Mouse (Mus musculus): ENCODE measurements around the gene Gm20388. TPM values are rescaled to one million over a fixed set of nuclear protein-coding genes. Genes with fewer than 3 reads are reported as not detected.
A peak's percentile ranks its signal among the peaks of the same experiment; 100 is the strongest.

Gene Gm20388
- total and polyA plus RNA-seq, 2 experiments from 2014 or later: 17.3 TPM; not detected in 1

GRCm38 (mm10) chr8:123331301-123331700, 3420.7 kb downstream of the Gm20388 start:
- H3K9me3 ChIP-seq (replicated peaks; ENCODE audit: control insufficient read depth, low read length): no peaks in the 10 kb centered on the region
- H3K36me3 ChIP-seq (replicated peaks; ENCODE audit: control insufficient read depth, insufficient read depth, low read length): no peaks in the 10 kb centered on the region
- WGBS: 34% methylated on average over 2 of the region's 2 CpGs
- H3K27ac ChIP-seq (ENCODE audit: low read depth): no peak overlapping the region
- peaks cover 41% of the 10 kb centered on the region for H3K27me3 ChIP-seq (ENCODE audit: control insufficient read depth, insufficient read depth, low read length)
- H3K4me3 ChIP-seq (ENCODE audit: low read depth, low read length): no peak overlapping the region
- H3K9ac ChIP-seq (replicated peaks; ENCODE audit: low read depth, low read length): no peak overlapping the region
- no peaks in the 10 kb centered on the region for H3K4me1 ChIP-seq (ENCODE audit: control insufficient read depth, insufficient read depth)
- ATAC-seq (ENCODE audit: insufficient read depth, low read depth) (no peak), DNase-seq (ENCODE audit: low spot score) (no peak)
- no peak overlapping the region for H3K4me2 ChIP-seq (ENCODE audit: low read depth, low read length)
- TF ChIP-seq EP300 (IDR thresholded peaks at IDR 0.05; ENCODE audit: low read depth): no peak
- TF ChIP-seq CTCF (IDR thresholded peaks at IDR 0.05; ENCODE audit: low read depth): no peak

DNA sequence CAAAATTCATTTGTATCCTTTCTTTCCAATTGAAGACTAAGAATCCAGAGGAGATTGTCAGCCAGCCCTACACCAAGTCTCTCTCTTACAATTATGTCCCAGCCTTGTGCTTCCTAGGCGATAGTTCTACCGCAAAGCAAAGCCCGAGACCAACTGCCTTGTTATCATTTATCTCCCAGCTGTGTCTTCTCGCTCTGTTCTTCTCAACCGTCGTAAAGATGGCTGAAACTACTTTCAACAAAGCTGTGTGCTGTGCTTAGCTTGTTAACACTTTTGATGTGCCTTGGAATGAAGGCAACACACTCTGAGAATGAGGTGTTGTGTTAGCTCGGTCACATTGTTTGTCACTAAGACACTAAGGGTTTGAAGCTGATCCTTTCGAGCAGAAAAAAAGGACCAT, 3421.2 kb downstream of the Gm20388 start:
- DNase-seq (ENCODE audit: low spot score) (no peak), ATAC-seq (ENCODE audit: insufficient read depth, low read depth) (no peak)
- Histone ChIP-seq H3K9ac (replicated peaks; ENCODE audit: low read depth, low read length) (no peak overlapping the region), H3K36me3 (replicated peaks; ENCODE audit: control insufficient read depth, insufficient read depth, low read length) (no peaks in the 10 kb centered on the region), H3K27me3 (ENCODE audit: control insufficient read depth, insufficient read depth, low read length) (peaks cover 41% of the 10 kb centered on the region), H3K9me3 (replicated peaks; ENCODE audit: control insufficient read depth, low read length) (no peaks in the 10 kb centered on the region), H3K4me1 (ENCODE audit: control insufficient read depth, insufficient read depth) (no peaks in the 10 kb centered on the region), H3K27ac (ENCODE audit: low read depth) (no peak overlapping the region), H3K4me3 (ENCODE audit: low read depth, low read length) (no peak overlapping the region), H3K4me2 (ENCODE audit: low read depth, low read length) (peak overlapping the region; percentile 90; the same call in 1 of the 2 replicates)
- 21% methylated on average over 8 of the region's 8 CpGs for WGBS
- TF ChIP-seq CTCF (IDR thresholded peaks at IDR 0.05; ENCODE audit: low read depth): no peak
- TF ChIP-seq EP300 (IDR thresholded peaks at IDR 0.05; ENCODE audit: low read depth): no peak

DNA sequence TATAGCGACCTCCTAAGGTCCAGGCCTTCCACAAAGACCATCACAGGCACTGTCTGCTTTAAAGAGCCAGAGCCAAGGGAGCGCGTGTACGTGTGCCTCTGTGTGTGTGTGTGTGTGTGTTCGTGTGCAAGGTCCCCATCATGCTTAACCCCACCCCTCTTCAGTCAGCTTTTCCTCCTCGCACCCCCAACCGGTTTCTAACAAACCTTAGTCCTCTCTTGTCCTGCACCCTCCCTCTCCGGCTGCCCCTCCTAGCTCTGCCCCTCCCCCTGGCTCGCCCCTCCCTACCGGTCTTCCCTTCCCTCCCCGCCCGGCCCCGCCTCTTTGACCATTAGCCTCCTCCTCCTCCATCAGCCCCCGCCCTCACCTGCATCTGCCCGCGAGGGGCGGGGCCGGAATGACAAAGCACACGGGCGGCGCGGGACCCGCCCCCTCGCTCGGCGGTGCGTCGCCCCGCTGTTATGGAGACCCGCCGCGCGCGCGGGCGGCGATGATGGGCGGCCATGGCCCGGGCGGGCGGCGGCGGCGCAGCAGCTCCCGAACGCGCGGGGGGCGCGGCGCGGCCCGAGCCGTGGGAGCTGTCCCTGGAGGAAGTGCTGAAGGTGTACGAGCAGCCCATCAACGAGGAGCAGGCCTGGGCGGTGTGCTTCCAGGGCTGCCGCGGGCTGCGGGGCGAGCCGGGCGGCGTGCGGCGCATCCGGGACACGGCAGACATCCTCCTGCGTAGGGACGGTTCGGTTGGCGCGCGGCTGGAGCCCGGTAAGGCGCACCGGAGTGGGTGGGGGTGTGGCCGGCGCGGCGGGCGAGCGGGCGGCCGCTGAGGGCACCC, 3421.8 kb downstream of the Gm20388 start, which contains the start of gene Spire2:
Spire2 (plus strand) TSS at position 452 of the 829 bp plus-strand sequence.
- H3K4me3 ChIP-seq (ENCODE audit: low read depth, low read length): peak within 1 kb of the TSS; percentile 60
- no peaks in the 10 kb centered on the region for H3K9me3 ChIP-seq (replicated peaks; ENCODE audit: control insufficient read depth, low read length)
- H3K27ac ChIP-seq (ENCODE audit: low read depth): no peak within 1 kb of the TSS
- no peaks in the 10 kb centered on the region for H3K4me1 ChIP-seq (ENCODE audit: control insufficient read depth, insufficient read depth)
- peaks cover 40% of the 10 kb centered on the region for H3K27me3 ChIP-seq (ENCODE audit: control insufficient read depth, insufficient read depth, low read length)
- H3K4me2 ChIP-seq (ENCODE audit: low read depth, low read length): peak within 1 kb of the TSS; percentile 90
- no peaks in the 10 kb centered on the region for H3K36me3 ChIP-seq (replicated peaks; ENCODE audit: control insufficient read depth, insufficient read depth, low read length)
- no peak within 1 kb of the TSS for H3K9ac ChIP-seq (replicated peaks; ENCODE audit: low read depth, low read length)
- under 1% methylated on average over 67 of the region's 85 CpGs for WGBS
- DNase-seq (ENCODE audit: low spot score): peak; percentile 54
- TF ChIP-seq CTCF (IDR thresholded peaks at IDR 0.05; ENCODE audit: low read depth): no peak
- no peak for TF ChIP-seq EP300 (IDR thresholded peaks at IDR 0.05; ENCODE audit: low read depth)
- ATAC-seq (ENCODE audit: insufficient read depth, low read depth): peak; percentile 84

GRCm38 (mm10) chr8:123333091-123333587, 3422.5 kb downstream of the Gm20388 start:
- Histone ChIP-seq H3K27ac (ENCODE audit: low read depth) (no peak overlapping the region), H3K4me1 (ENCODE audit: control insufficient read depth, insufficient read depth) (no peaks in the 10 kb centered on the region), H3K27me3 (ENCODE audit: control insufficient read depth, insufficient read depth, low read length) (peaks cover 35% of the 10 kb centered on the region), H3K4me3 (ENCODE audit: low read depth, low read length) (peak overlapping the region; percentile 60), H3K9ac (replicated peaks; ENCODE audit: low read depth, low read length) (no peak overlapping the region), H3K4me2 (ENCODE audit: low read depth, low read length) (peak overlapping the region; percentile 90), H3K36me3 (replicated peaks; ENCODE audit: control insufficient read depth, insufficient read depth, low read length) (no peaks in the 10 kb centered on the region), H3K9me3 (replicated peaks; ENCODE audit: control insufficient read depth, low read length) (no peaks in the 10 kb centered on the region)
- TF ChIP-seq CTCF (IDR thresholded peaks at IDR 0.05; ENCODE audit: low read depth): no peak
- TF ChIP-seq EP300 (IDR thresholded peaks at IDR 0.05; ENCODE audit: low read depth): no peak
- ATAC-seq (ENCODE audit: insufficient read depth, low read depth) (0 out of 2 replicates have a peak, but pooled peaks have one; percentile 10), DNase-seq (ENCODE audit: low spot score) (no peak)
- WGBS: 7% methylated on average over 18 of the region's 21 CpGs

DNA sequence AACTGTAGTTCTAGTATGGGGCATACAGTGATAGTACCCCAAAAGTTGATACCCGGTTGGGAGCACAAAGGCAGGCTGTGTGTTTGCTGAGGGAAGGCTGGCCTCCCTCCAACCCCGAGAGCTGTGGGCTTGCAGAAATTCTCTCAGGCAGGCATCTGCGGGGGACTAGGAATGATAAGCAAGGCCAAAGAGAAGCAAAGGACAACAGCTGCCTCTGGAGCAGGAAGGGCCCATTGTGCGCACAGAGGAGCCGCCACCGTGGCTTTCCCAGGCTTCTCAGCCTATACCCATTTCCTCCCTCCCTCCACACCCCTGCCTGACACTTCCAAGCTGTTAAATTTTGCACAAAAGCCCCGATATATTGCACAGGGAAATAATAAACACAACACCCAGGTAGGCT, 3423.2 kb downstream of the Gm20388 start:
- no peak for TF ChIP-seq EP300 (IDR thresholded peaks at IDR 0.05; ENCODE audit: low read depth)
- no peak for TF ChIP-seq CTCF (IDR thresholded peaks at IDR 0.05; ENCODE audit: low read depth)

More for the DNA sequence above, 3423.2 kb downstream of the Gm20388 start:
- no peak for DNase-seq (ENCODE audit: low spot score)
- Histone ChIP-seq H3K9me3 (replicated peaks; ENCODE audit: control insufficient read depth, low read length) (no peaks in the 10 kb centered on the region), H3K9ac (replicated peaks; ENCODE audit: low read depth, low read length) (no peak overlapping the region), H3K4me2 (ENCODE audit: low read depth, low read length) (no peak overlapping the region), H3K36me3 (replicated peaks; ENCODE audit: control insufficient read depth, insufficient read depth, low read length) (no peaks in the 10 kb centered on the region), H3K4me1 (ENCODE audit: control insufficient read depth, insufficient read depth) (no peaks in the 10 kb centered on the region), H3K27ac (ENCODE audit: low read depth) (no peak overlapping the region), H3K27me3 (ENCODE audit: control insufficient read depth, insufficient read depth, low read length) (peaks cover 35% of the 10 kb centered on the region), H3K4me3 (ENCODE audit: low read depth, low read length) (no peak overlapping the region)
- WGBS: 8% methylated on average over 7 of the region's 7 CpGs
- ATAC-seq (ENCODE audit: insufficient read depth, low read depth): no peak
